Mouse (Mus musculus) G1E (cell line): ENCODE measurements around the gene Kdm6a. TPM values are rescaled to one million over a fixed set of nuclear protein-coding genes. Genes with fewer than 3 reads are reported as not detected.

Experiments
- ATAC-seq: 2 replicates; pipeline ENCODE4 v1.8.0; 2016; ENCODE audit warnings: mild to moderate bottlenecking; ENCODE audit not compliant: insufficient number of reproducible peaks, poor library complexity, low FRiP score, severe bottlenecking; ENCODE audit errors: extremely low read depth
- DNase-seq: peaks from one replicate; pipeline ENCODE4 v3.0.0; 2012; ENCODE audit warnings: low spot score
- H3K27me3 ChIP-seq: 2 replicates; pipeline ENCODE4 v1.6.1; 2012; ENCODE audit warnings: mild to moderate bottlenecking, low read length, inconsistent platforms; ENCODE audit not compliant: insufficient read depth
- H3K36me3 ChIP-seq: replicated peaks from 2 replicates; pipeline ENCODE3; 2012; ENCODE audit warnings: mild to moderate bottlenecking, inconsistent platforms
- H3K4me1 ChIP-seq: 2 replicates; pipeline ENCODE4 v1.6.1; 2012; ENCODE audit warnings: low read depth, low read length, inconsistent platforms, mixed read lengths; ENCODE audit not compliant: insufficient read depth
- H3K4me3 ChIP-seq: 2 replicates; pipeline ENCODE4 v1.5.1; 2012; ENCODE audit warnings: low read depth, mild to moderate bottlenecking, inconsistent platforms, low read length, moderate library complexity, mixed read lengths
- H3K9me3 ChIP-seq: replicated peaks from 2 replicates; pipeline ENCODE4 v1.6.1; 2012; ENCODE audit warnings: inconsistent platforms
- CTCF ChIP-seq: IDR thresholded peaks from 2 replicates; pipeline ENCODE4 v1.5.1; 2012; ENCODE audit warnings: low read depth, low read length, inconsistent platforms, mixed read lengths
- GATA1 ChIP-seq: IDR thresholded peaks from 2 replicates; pipeline ENCODE4 v1.6.1; 2012; ENCODE audit warnings: borderline replicate concordance, low read length, inconsistent platforms, mixed read lengths
- GATA2 ChIP-seq: IDR thresholded peaks from 2 replicates; pipeline ENCODE4 v1.6.1; 2012; ENCODE audit warnings: low read depth, low read length, inconsistent platforms, borderline replicate concordance
- POLR2AphosphoS5 ChIP-seq: IDR thresholded peaks from 2 replicates; pipeline ENCODE4 v1.6.1; 2012; ENCODE audit warnings: low read depth, low read length, inconsistent platforms; ENCODE audit not compliant: insufficient replicate concordance
- TAL1 ChIP-seq: conservative IDR thresholded peaks from 2 replicates; pipeline ENCODE4 v1.6.1; 2012; ENCODE audit warnings: low read depth, low read length, inconsistent platforms, mixed read lengths
- polyA plus RNA-seq: library from polyadenylated mRNA; stranded (reverse); fragments of >175 nt; gene quantifications from 2 replicates; pipeline ENCODE4 v1.2.3, GENCODE M21; 2012
- total RNA-seq, 2 experiments: library from RNA; stranded (forward) in 1 of 2; stranded (reverse) in 1 of 2; fragments of 200-1000 nt in 1 of 2; fragments of >200 nt in 1 of 2; fragmentation: Nextera tagmentation in 1 of 2; gene quantifications; 2 replicates each; pipeline ENCODE4 v1.2.3; 2014 to 2017

Kdm6a gene
- total and polyA plus RNA-seq, 3 experiments: 25.8 to 114 (median 59.7) TPM

GRCm38 (mm10) chrX:18188293-18188692 is 25.9 kb downstream of the Kdm6a start:
- TF ChIP-seq GATA1 (no peak), TAL1 (no peak; the same call in 1 of the 2 replicates), CTCF (no peak), GATA2 (no peak), POLR2AphosphoS5 (no peak)
- ATAC-seq: peak; percentile 66
- no peak for DNase-seq
- no peaks in the 10 kb centered on the region for H3K36me3 ChIP-seq
- H3K4me3 ChIP-seq: no peak overlapping the region
- H3K4me1 ChIP-seq: peaks cover 40% of the 10 kb centered on the region
- no peaks in the 10 kb centered on the region for H3K9me3 ChIP-seq
- no peaks in the 10 kb centered on the region for H3K27me3 ChIP-seq

- Histone ChIP-seq H3K9me3 (no peaks in the 10 kb centered on the region), H3K27me3 (no peaks in the 10 kb centered on the region), H3K4me1 (no peaks in the 10 kb centered on the region), H3K36me3 (peaks cover 11% of the 10 kb centered on the region), H3K4me3 (no peak overlapping the region)
- ATAC-seq (no peak), DNase-seq (no peak)
- no peak for TF ChIP-seq GATA2
- no peak for TF ChIP-seq TAL1
- no peak for TF ChIP-seq GATA1
- no peak for TF ChIP-seq CTCF
- TF ChIP-seq POLR2AphosphoS5: no peak
Measured at GRCm38 (mm10) chrX:18239572-18239971, 77.2 kb downstream of the Kdm6a start.

GRCm38 (mm10) chrX:18250621-18251020 is 88.2 kb downstream of the Kdm6a start:
- Histone ChIP-seq H3K9me3 (no peaks in the 10 kb centered on the region), H3K4me1 (peaks cover 6% of the 10 kb centered on the region; the same call in 1 of the 2 replicates), H3K27me3 (no peaks in the 10 kb centered on the region), H3K4me3 (no peak overlapping the region), H3K36me3 (peaks cover 32% of the 10 kb centered on the region)
- DNase-seq (no peak), ATAC-seq (no peak)
- no peak for TF ChIP-seq GATA2
- TF ChIP-seq TAL1: no peak
- no peak for TF ChIP-seq CTCF
- TF ChIP-seq GATA1: no peak

GRCm38 (mm10) chrX:18254767-18255166 is 92.4 kb downstream of the Kdm6a start:
- Histone ChIP-seq H3K36me3 (peaks cover 42% of the 10 kb centered on the region), H3K9me3 (no peaks in the 10 kb centered on the region), H3K4me3 (no peak overlapping the region), H3K27me3 (no peaks in the 10 kb centered on the region), H3K4me1 (peaks cover 6% of the 10 kb centered on the region; the same call in 1 of the 2 replicates)
- ATAC-seq (peak; percentile 57; the same call in 1 of the 2 replicates), DNase-seq (peak; percentile 1)
- TF ChIP-seq CTCF (0 out of 2 replicates have a peak, but pooled peaks have one; percentile 5), GATA2 (no peak)

- peaks cover 5% of the 10 kb centered on the region; the same call in 1 of the 2 replicates for H3K4me1 ChIP-seq
- H3K4me3 ChIP-seq: no peak overlapping the region
- TF ChIP-seq CTCF (no peak), TAL1 (no peak), POLR2AphosphoS5 (no peak)
- H3K9me3 ChIP-seq: no peaks in the 10 kb centered on the region
- H3K27me3 ChIP-seq: no peaks in the 10 kb centered on the region
- peaks cover 31% of the 10 kb centered on the region for H3K36me3 ChIP-seq
- DNase-seq: no peak
- no peak for ATAC-seq
Measured at GRCm38 (mm10) chrX:18258238-18258809, 95.9 kb downstream of the Kdm6a start.

GRCm38 (mm10) chrX:18278561-18278960 is 116.2 kb downstream of the Kdm6a start:
- no peak for ATAC-seq
- no peak for DNase-seq
- TF ChIP-seq CTCF: no peak
- no peak for TF ChIP-seq GATA2
- no peak for TF ChIP-seq TAL1
- no peak for TF ChIP-seq POLR2AphosphoS5
- no peak for TF ChIP-seq GATA1

More at GRCm38 (mm10) chrX:18278561-18278960, 116.2 kb downstream of the Kdm6a start:
- H3K4me1 ChIP-seq: no peaks in the 10 kb centered on the region
- no peak overlapping the region for H3K4me3 ChIP-seq
- no peaks in the 10 kb centered on the region for H3K27me3 ChIP-seq
- no peaks in the 10 kb centered on the region for H3K9me3 ChIP-seq
- peaks cover 8% of the 10 kb centered on the region for H3K36me3 ChIP-seq
